Mouse (Mus musculus) heart, adult 8-10 months (tissue): Measurements from ENCODE around the gene 4930590J08Rik. TPM values are rescaled to one million over a fixed set of nuclear protein-coding genes. Genes with fewer than 3 reads are reported as not detected.
"Not testable (repeated sequence)": the region's sequence is repeated elsewhere in the genome, so short reads cannot be mapped to it uniquely, and the experiment has no call there.

Experiments
- DNase-seq: peaks from one replicate; pipeline ENCODE4 v3.0.0; 2022; ENCODE audit warnings: low spot score
- total RNA-seq, 4 experiments: library from RNA; stranded (reverse); gene quantifications; 2 replicates each; pipeline ENCODE4 v1.2.4; 2022

Gene 4930590J08Rik
- total RNA-seq, result under 1 TPM; 0.14 to 0.83 (median 0.63) TPM

DNA sequence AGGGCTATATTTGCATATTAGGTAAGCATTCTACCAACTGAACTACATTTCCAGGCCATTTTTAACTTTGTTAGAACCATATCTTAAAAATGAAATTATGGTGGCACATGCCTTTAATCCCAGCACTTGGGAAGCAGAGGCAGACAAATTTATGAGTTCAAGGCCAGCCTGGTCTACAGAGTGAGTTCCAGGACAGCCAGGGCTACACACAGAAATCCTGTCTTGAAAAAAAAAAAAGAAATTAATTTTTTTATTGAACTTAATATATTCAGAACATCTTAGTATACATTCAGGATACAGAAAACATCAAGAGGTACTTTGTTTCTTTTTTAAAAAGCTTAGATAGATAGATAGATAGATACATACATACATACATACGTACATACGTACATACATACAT lies at the start of gene 4930590J08Rik:
TSS of gene 4930590J08Rik (plus strand) at position 301 of the 400 bp plus-strand sequence.
- DNase-seq, result not testable (repeated sequence)

DNA sequence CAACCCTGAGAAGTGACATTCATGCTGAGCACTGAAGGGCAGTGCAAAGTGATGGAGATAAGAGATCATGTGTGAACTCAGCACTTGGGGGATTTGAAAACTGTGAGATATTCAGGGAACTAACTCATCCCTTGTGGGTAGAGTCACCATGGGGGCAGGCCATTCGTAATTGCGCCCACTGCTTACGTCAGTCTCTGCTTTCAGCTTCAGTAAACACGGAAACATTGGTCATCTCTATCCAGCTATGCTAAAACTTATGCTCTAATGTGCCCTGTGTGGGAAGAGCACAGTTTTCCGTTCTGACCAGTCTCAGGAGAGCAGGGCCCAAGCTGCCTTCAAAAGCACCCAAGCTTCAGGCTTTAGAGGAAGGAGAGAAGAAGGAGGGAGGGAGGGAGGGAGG lies 44.3 kb upstream of the 4930590J08Rik start:
- no peak for DNase-seq

DNA sequence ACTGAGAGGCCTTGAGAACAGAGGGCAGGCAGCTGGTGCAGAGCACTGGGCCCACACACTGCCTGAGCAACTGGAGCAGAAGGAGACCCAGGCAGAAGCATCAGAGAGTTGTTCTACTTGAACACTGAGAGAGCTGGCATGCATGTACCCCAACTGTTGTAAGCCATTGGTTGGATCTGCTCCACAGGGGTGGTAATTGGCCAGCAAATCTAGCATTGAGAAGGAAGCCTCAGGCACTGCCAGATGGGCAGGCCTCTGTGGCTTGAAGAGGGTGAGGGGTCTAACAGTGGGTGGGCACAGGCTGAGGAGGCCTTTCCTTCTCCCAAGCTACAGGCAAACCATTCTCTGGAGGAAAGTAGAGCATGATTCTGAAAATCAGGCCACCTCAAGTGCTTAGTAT lies 39.8 kb upstream of the 4930590J08Rik start:
- no peak for DNase-seq

DNA sequence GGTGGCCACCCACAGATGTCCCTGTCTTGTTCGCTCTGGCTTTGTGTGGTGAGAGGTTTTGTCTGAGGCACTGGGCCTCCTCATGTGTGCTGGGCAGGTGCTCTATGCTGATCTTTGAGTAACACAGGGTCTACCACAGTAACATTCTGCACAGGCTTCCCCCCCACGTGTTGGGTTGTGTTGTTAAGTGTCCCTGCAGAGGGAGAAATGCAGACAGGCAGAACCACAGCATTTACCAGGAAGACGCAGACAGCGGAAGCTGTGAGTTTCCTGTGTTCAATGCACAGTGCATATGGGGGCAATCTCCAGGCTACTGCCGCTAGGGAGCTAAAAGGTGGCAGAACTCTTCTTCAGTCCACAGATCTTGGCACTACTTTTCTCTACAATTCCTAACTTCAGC lies 38.0 kb upstream of the 4930590J08Rik start:
- DNase-seq, result no peak

DNA sequence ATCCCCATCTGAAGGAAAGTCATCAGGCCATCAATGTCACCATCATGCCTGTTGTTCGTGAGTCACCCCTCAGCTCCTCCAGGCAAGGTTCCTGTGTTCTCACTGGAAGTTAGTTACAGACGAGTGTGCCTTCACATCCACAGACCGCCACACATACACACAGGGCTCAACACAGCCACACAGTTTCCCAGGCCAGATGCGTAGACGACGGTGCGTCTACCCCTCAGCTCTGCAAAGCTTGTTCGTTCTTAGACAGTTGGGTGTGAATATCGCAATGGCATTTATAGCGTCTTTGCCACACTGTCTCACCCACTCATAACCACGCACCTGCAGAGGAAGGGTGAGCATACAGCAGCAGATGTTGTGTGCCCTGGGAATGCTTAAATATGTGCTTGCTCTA lies 37.0 kb upstream of the 4930590J08Rik start:
- DNase-seq, result no peak

DNA sequence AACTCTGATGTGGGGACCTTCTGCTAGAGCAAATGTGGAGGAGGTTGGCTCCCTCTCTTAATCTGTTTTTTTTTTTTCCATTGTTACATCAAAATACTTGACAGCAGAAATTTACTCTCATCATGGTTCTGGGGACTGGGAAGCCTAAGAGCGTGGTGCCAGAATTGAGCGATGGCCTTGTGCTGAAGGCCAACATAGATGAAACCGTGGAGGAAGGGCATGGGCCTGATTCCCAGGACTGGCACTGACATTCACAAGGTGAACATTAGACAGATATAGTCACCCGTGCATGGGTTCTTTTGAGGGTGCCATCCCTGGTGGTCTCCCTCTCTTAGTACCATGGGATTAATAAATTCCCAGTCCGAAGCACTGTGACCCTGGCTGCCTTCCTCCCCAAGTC lies 34.5 kb upstream of the 4930590J08Rik start:
- DNase-seq, result no peak

DNA sequence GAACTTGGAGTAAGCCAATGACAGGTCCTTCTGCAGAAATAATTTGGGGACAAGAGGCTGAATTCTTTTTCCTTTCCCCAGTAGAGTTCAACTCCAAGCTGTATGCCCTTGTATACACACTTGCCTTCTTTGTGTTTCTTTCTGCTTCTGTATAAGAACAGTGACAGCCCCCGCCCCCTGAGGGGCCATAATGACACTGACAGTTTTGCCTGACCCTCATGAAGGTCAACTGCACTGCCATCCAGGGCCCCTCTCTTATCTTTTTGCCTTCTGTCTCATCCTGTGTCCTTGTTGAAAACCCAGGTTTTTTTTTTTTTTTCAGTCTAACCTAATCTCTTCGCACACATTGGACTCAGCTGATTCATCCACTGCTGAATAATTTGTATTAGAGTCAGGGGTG lies 29.8 kb upstream of the 4930590J08Rik start:
- no peak for DNase-seq

DNA sequence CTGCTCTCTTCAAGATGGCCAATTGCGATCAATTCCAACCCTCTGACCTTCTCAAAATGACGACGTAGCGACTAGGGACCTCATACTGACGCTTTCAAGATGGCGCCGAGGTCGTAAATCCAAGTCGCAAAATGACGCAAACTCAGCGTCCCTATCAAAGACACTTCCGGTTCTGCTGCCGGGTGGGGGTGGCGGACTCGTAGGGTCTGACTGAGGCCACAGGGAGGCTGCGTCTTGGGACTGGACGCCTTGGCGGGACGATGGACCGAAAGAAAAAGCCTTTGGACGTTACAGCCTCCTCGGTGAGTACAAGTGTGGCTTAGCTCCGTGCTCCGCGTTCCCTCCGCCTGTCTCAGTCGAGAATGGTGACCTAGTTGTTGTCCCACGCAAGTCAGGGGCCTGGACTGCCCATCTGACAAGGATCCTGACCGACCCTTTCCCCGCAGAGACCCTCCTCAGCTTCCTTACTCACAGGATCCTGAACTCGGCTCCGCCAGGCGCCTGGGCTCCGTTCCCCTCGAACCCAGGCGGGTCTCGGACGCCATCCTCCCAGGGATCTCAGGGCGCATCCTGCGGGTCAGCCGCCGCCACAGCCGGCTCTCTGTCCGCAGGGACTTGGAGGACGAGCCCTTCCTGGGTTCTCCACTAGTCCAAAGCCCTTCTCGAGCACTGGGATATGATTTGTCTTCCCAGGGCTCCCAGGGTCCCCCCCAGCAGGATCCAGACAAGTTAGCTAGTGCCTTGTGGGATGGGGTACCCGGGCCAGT lies 24.5 kb upstream of the 4930590J08Rik start, which contains the start of gene Ccdc174:
TSS of gene Ccdc174 (plus strand) at position 169 of the 767 bp plus-strand sequence.
- peak; percentile 96 for DNase-seq

DNA sequence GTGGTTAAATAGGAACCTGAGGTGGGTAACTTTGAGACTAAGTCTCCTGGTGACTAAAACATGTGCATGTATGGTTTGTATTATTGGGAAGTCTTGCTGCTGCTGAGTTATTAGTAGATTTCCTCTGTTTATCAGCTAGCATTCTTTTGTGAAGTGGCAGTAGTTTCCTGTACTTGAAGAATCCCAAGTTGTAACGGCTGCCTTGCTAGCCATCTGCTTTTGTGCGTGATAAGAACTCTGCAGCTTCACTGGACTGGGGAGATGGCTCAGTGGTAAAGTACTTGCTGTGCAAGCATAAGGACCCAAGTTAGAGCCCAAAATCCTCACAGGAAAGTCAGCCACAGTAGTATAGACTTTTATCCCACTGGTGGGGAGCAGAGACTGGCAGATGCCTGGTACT lies 18.8 kb upstream of the 4930590J08Rik start:
- no peak for DNase-seq

DNA sequence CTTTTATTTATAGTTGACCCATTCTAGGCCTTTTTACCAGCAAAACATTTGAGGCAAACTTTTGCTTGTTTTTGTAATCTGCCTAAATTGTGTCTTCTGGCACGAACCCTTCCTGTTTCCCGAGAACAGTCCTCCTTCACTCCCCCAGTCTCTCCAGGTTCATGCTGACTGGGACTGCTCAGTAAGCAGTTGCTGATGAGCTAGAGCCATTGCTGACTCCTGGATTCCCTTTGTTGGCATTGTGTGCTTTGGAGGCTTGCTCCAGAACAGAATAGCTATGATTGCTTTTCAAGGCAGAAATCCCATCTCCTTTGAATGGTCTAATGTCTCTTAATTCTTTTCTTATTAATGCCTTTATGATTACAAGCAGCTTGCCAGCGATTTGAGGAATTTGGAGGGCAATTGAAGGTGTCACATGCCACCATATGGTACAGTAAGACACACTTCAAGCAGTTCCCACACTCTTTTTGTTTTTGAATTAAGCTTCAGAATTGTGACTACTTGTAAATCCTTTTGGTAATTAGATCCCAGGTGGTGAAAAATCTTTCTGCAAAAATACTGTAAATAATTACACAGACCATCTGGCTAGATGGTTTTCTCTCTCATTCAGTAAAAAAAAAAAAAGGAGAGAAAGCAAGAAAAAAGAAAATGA lies 13.2 kb upstream of the 4930590J08Rik start:
- DNase-seq, result no peak

DNA sequence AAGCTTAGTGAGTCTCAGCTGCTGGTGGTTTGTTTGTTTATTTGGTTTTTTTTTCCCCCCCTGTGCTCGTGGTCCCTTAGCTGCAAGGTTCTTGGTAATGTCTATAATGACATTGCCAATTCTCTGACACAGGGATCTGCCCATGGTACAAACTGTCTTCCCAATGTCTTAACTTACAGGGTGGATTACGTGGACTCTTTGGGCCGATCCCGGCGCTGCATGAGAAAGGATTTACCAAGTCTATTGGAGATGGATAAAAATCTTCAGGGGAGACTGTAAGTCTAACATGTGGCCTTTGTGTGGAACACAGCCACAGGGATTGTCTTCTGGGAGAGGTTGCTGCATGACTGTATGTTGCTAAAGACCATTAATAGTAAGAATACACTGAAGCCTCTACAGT lies 12.0 kb upstream of the 4930590J08Rik start:
- DNase-seq, result no peak

DNA sequence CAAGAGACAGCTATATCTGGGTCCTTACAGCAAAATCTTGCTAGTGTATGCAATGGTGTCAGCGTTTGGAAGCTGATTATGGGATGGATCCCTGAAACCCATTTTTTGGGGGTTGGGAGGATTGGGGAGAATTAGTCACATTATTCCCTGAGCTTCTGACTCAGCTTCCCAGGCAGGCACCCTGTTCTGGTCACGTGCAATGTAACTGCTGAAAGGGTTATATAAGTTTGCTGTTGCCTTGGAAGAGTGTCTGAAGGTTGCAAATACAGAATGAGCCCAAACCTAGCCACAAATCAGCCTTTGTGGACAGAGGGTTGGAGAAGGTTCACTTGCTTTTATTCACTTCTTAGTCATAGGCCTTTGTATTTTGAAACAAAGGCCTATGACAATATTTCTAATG lies 10.8 kb upstream of the 4930590J08Rik start:
- no peak for DNase-seq

DNA sequence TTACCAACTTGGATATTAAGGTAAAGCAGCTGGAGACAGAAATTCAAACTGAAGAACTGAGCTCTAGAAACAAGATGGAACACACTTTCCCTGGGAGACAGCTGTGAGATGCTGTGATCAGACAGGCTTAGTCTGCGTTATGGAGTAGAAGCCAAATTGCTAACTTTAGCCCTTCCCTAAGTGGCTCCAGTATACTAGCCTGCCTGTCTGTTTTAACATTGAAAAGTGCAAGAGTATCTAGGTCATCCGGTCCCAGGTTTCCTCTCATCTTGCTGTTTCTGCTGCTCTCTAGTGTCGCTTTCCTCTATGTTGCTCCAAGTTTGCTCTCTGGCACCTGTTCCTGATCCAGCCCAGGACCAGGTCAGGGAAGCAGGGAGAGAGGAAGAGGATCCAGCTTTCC lies 5.8 kb upstream of the 4930590J08Rik start:
- no peak for DNase-seq

DNA sequence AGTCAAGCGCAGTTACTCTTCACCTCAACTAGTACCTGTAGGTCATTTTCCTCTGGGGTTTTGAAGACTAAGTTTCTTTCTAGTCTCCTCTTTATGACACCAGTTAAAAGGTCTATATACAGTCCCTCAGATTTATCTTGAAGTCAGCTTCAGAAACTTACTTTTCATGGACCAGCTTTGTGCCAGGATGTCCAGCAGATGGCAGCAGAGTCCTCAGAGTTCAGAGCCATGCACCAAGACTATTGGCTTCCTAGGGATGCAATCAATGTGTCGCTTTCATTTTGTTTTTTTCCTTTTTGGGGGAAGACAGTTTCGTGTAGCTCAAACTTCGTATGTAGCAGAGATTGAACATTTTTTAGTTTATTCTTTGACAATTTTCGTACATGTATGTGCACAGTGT lies 1.1 kb upstream of the 4930590J08Rik start:
- DNase-seq, result peak; percentile 81

DNA sequence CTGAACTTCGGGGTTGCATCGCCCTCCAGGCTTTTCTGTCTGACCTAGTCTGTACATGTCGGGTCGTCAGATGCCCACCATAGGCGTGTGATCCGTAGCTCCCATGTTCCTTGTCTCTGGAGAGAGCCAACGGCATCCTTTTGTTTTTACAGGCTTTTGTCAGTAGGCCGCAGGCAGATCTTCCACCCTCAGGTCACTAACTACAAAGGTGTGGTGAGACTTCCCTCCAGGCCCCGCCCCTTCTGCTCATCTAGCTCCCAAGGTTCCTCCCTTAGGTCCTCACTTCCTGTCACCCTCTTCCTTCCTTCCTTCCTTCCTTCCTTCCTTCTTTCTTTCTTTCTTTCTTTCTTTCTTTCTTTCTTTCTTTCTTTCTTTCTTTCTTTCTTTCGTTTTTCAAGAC lies 11.4 kb downstream of the 4930590J08Rik start:
- no peak for DNase-seq

DNA sequence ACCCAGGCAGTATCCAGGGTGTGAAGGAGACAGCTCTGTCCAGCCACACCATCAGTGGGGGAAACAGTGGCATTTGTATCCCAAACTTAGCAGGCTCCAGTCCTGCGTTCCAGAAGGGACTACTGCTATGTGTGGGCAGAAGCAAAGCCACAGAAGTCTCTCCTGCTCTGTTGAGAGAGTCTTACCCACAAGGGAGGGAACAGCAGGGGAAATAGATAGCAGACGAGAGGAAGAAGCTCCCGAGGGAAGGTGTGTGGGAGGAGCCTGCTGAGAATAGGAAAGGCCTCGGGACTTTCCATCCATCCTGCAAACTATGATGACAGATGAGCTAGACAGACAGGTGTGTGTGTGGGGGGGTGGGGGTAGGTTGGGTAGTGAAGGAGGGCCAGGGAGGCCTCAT lies 14.7 kb downstream of the 4930590J08Rik start:
- no peak for DNase-seq

DNA sequence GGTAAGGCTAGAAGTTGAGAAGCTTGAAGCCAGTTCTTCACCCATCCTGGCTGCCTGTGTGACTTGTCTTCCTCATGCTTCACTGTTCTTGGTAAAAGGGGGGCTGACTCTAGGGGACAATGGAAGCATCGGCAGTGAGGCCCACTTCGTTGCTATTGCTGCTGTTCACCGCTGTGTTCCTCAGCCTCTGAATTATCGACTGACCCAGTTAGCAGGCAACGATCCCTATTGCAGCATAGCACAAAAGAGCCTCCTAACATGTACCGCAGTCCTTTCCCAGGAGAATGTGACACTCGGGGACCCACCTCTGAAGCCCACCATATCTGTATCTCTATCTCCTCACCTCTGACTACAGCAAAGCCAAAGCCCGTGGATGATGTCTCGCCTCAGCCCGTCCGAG lies 15.1 kb downstream of the 4930590J08Rik start:
- DNase-seq, result no peak

DNA sequence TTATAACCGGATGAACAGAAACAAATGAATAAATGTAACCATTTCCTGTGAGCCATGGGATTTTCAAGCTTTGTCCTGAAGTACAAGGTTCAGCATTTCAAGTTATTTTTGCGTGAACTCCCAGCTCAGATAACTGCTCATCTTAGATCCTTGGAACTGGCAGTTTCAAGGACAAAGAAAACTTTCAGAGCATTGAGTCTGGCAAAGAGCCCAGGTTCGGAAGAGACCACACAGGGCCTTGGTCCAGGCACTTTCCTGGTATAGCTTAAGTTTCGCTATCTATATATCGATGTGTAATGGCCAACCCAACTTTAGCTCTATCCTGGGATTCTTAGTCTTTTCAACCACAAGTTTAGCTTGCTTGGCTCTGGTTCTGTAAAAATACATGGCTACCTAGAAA lies 28.6 kb downstream of the 4930590J08Rik start:
- DNase-seq, result no peak

DNA sequence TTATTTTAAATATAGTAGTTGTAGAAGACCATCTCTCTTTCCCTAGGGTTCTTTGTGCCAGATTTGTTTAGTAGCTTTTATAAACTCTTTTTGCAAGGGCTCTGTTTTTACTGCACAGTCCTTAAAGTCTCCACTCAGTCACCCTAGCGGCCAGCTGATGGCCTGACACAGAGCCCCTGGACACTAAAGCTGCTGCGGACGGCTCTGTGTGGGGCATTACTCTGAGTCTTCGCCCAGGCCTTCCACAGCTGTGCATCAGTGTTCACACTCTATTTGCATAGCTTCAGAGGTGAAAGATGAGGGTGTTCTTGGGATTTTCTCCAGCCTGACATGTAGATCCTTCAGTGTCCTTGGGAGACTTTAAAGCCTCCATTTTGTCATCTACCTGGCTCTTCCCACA lies 35.9 kb downstream of the 4930590J08Rik start:
- DNase-seq, result no peak

DNA sequence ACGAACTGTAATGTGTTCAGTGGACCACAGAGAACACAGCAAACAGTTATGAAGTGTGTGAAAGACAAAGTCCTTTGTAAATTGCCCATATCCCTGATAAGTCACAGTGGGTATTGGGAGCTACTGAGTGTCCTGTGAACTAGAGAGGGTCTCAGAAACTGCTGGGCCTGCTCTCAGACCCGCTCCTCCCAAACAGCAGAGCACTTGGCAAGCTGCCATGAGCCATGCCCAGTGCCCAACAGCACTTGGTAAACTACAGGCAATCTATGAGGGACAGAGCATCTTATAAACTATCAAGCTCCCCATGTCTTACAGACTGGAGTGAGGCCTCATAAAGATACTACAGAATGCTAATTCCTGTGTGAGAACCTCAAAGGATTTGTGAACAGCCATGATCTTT lies 45.8 kb downstream of the 4930590J08Rik start:
- no peak for DNase-seq

DNA sequence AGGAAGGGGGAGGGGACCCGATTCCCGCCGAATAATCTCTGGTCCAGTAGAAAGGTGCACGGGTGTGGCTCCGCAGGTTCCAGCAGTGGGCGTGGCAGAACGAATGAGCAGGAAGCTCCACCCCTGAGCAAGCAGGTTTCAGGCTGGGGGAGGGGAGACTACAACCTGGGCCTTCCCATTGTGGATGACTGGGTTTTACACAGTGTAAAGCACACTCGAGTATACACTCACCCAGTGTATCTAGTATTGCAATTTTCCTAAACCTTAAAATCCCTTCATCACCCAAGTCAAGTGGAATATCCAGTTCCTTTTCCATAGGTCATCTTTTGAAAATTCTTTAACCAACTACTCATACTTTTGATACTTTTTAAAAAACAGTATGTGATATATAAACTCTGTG lies 55.4 kb downstream of the 4930590J08Rik start:
- not testable (repeated sequence) for DNase-seq

DNA sequence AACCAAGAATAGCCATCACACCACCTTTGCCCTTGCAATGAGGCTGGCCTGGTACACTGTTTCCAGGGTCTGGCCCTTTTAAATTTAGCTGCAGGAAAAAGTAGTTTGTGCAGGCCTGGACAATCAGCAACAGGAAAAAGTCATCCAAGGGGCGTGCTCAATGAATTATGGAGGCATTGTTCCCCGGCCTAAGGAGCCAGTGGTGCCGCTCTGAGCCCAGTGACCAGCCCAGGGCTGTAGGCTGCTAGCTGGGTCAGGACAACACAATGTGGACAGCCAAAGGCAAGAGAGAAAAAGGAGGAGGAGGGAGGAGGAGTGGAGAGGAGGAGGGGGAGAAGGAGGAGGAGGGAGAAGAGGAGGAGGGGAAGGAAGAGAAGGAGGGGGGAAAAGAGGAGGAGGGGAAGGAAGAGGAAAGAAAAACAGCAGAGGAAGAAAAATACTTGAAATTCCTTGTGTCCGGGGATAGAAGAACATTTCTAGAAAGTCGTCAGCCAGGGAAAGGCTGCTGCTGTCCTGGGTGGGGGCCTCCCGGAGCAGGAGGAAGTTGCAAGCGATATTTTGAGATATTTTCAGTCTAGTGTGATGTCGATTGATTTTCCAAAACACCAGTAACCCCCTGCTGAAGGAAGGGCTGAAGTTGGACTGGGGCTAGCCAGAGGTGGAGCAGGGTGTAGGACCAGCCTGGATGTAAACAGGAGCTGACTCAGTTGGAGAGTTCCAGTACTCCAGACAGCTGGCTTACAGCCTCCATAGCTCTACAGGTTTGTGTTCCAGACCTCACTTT lies 57.6 kb downstream of the 4930590J08Rik start:
- DNase-seq, result peak; percentile 68
